ENCODE assay signal across 12 mouse cellular contexts in genomic region chr6:30849818-30850217, GRCm38 (mm10). TPM values are rescaled to one million over a fixed set of nuclear protein-coding genes. Genes with fewer than 3 reads are reported as not detected.
DNase-seq lines count a peak whose midpoint lies in the region; ATAC-seq and TF ChIP-seq lines count a peak whose summit lies in the region.
"Had no signal": no experiment of that assay in that cellular context is flagged by ENCODE, and none has a peak within 500 bp of the region (broad histone marks: within the 10 kb centered on the region; RNA-seq: fewer than 3 reads in every experiment).

No protein-coding gene starts in this region.

- no peaks in the 10 kb centered on the region for H3K27me3 ChIP-seq in heart, postnatal 0 days (ENCODE audit: control insufficient read depth, insufficient read depth, low read length)
- no peaks in the 10 kb centered on the region for H3K27me3 ChIP-seq in heart, embryonic 12.5 days (replicated peaks)
- no peaks in the 10 kb centered on the region for H3K27me3 ChIP-seq in forebrain, embryonic 12.5 days
- H3K27me3 ChIP-seq: megakaryocyte, embryonic 14.5 days; neural tube, embryonic 12.5 days had no signal

- peak; percentile 31 for DNase-seq in heart, postnatal 0 days (ENCODE audit: low spot score)
- peak; percentile 35 for DNase-seq in 3T3-L1 (ENCODE audit: low read depth, low spot score)
- peak; percentile 80 for DNase-seq in NIH3T3 (ENCODE audit: low read depth)
- DNase-seq in fibroblast of lung, adult 2 months (ENCODE audit: low read depth) = peak; percentile 25
- DNase-seq in ovary, postnatal 14 days (ENCODE audit: low spot score) = no peak
- DNase-seq: liver; thymus, postnatal 4 days had no signal

- TF ChIP-seq CTCF in heart, postnatal 0 days (IDR thresholded peaks at IDR 0.05; ENCODE audit: low read depth) = no peak

- no peak overlapping the region for H3K27ac ChIP-seq in heart, postnatal 0 days (ENCODE audit: low read depth)
- no peak overlapping the region for H3K27ac ChIP-seq in heart, embryonic 12.5 days (ENCODE audit: poor library complexity, severe bottlenecking)
- H3K27ac ChIP-seq in forebrain, embryonic 12.5 days = no peak overlapping the region
- H3K27ac ChIP-seq: hindbrain, embryonic 14.5 days; neural tube, embryonic 12.5 days had no signal

- no peak for TF ChIP-seq EP300 in heart, postnatal 0 days (IDR thresholded peaks at IDR 0.05; ENCODE audit: low read depth)

- H3K9ac ChIP-seq in heart, postnatal 0 days (replicated peaks; ENCODE audit: low read depth, low read length) = no peak overlapping the region
- no peak overlapping the region for H3K9ac ChIP-seq in heart, embryonic 12.5 days
- no peak overlapping the region for H3K9ac ChIP-seq in forebrain, embryonic 12.5 days
- H3K9ac ChIP-seq: hindbrain, embryonic 14.5 days; neural tube, embryonic 12.5 days had no signal

- no peak overlapping the region for H3K4me2 ChIP-seq in heart, postnatal 0 days (ENCODE audit: low read depth, low read length)
- no peak overlapping the region for H3K4me2 ChIP-seq in heart, embryonic 12.5 days
- no peak overlapping the region for H3K4me2 ChIP-seq in forebrain, embryonic 12.5 days
- H3K4me2 ChIP-seq: hindbrain, embryonic 14.5 days; neural tube, embryonic 12.5 days had no signal

- no peak overlapping the region for H3K4me3 ChIP-seq in heart, postnatal 0 days (ENCODE audit: low read depth, low read length)
- H3K4me3 ChIP-seq in heart, embryonic 12.5 days = no peak overlapping the region
- no peak overlapping the region for H3K4me3 ChIP-seq in forebrain, embryonic 12.5 days (replicated peaks)
- H3K4me3 ChIP-seq: megakaryocyte, embryonic 14.5 days; neural tube, embryonic 12.5 days had no signal

- no peak for ATAC-seq in heart, postnatal 0 days (ENCODE audit: insufficient read depth, low read depth)
- no peak for ATAC-seq in heart, embryonic 12.5 days (ENCODE audit: insufficient number of reproducible peaks, low FRiP score)
- ATAC-seq in forebrain, embryonic 12.5 days (ENCODE audit: low FRiP score) = no peak

- peaks cover 14% of the 10 kb centered on the region for H3K36me3 ChIP-seq in heart, postnatal 0 days (replicated peaks; ENCODE audit: control insufficient read depth, insufficient read depth, low read length)
- peaks cover 19% of the 10 kb centered on the region for H3K36me3 ChIP-seq in heart, embryonic 12.5 days
- H3K36me3 ChIP-seq in forebrain, embryonic 12.5 days (replicated peaks) = peaks cover 22% of the 10 kb centered on the region

- no peaks in the 10 kb centered on the region for H3K9me3 ChIP-seq in heart, postnatal 0 days (replicated peaks; ENCODE audit: control insufficient read depth, low read length)
- no peaks in the 10 kb centered on the region; the same call in 1 of the 2 replicates for H3K9me3 ChIP-seq in heart, embryonic 12.5 days (replicated peaks)
- no peaks in the 10 kb centered on the region for H3K9me3 ChIP-seq in forebrain, embryonic 12.5 days
- H3K9me3 ChIP-seq: megakaryocyte, embryonic 14.5 days; neural tube, embryonic 12.5 days had no signal

- WGBS in heart, postnatal 0 days = 47% methylated on average over 2 of the region's 2 CpGs
- 81% methylated on average over 2 of the region's 2 CpGs for whole genome bisulfite sequencing in heart, embryonic 12.5 days
- 86% methylated on average over 2 of the region's 2 CpGs for WGBS in forebrain, embryonic 12.5 days

- H3K4me1 ChIP-seq in heart, postnatal 0 days (ENCODE audit: control insufficient read depth, insufficient read depth) = no peaks in the 10 kb centered on the region
- no peaks in the 10 kb centered on the region for H3K4me1 ChIP-seq in heart, embryonic 12.5 days (replicated peaks)
- H3K4me1 ChIP-seq in forebrain, embryonic 12.5 days = no peaks in the 10 kb centered on the region
- H3K4me1 ChIP-seq: megakaryocyte, embryonic 14.5 days; neural tube, embryonic 12.5 days had no signal

RNA-seq across cellular contexts. Expression of gene Copg2, which starts 46.8 kb away (rescaled TPM):
- total RNA-seq in heart, postnatal 0 days (2014; rRNA removed; ENCODE audit: low replicate concordance) = 41.5 and 48.4 TPM in 2 replicates
- polyA plus RNA-seq in heart, postnatal 0 days (2015; fragmentation: Nextera tagmentation; extraction: Ambion mirVana) = 17.6 and 19.9 TPM in 2 replicates
- polyA plus RNA-seq in heart, embryonic 12.5 days (2016; fragmentation: Nextera tagmentation; extraction: Ambion mirVana) = 29.7 and 30.8 TPM in 2 replicates
- 31.5 and 37.9 TPM in 2 replicates for polyA plus RNA-seq in forebrain, embryonic 12.5 days (2016; fragmentation: Nextera tagmentation; extraction: Ambion mirVana)
